Mouse (Mus musculus): ENCODE measurements at regions not wholly inside any gene's neighbourhood (a gene's known extent, or its start where the extent isn't known, plus 50 kb on each side); places are given as distances from the start of the nearest gene placed in this dataset.

GRCm38 (mm10) chr15:51324211-51324610 is 2560.5 kb upstream of the Gm7489 start:
- ATAC-seq (ENCODE audit: low FRiP score, low TSS enrichment): no peak
- H3K4me1 ChIP-seq (ENCODE audit: insufficient read depth, low read length): no peaks in the 10 kb centered on the region
- H3K4me2 ChIP-seq (replicated peaks; ENCODE audit: low read depth, low read length): no peak overlapping the region

GRCm38 (mm10) chr15:51327702-51328101 is 2557.0 kb upstream of the Gm7489 start:
- Histone ChIP-seq H3K4me3 (ENCODE audit: low read length) (no peak overlapping the region), H3K27me3 (ENCODE audit: insufficient read depth, low read length) (no peaks in the 10 kb centered on the region), H3K4me1 (ENCODE audit: insufficient read depth, low read length) (no peaks in the 10 kb centered on the region), H3K9me3 (ENCODE audit: low read length) (no peaks in the 10 kb centered on the region), H3K4me2 (replicated peaks; ENCODE audit: low read depth, low read length) (no peak overlapping the region), H3K9ac (replicated peaks; ENCODE audit: low read length) (no peak overlapping the region), H3K27ac (ENCODE audit: low read length) (no peak overlapping the region), H3K36me3 (ENCODE audit: insufficient read depth, low read length) (no peaks in the 10 kb centered on the region)
- WGBS: 32% methylated on average over 5 of the region's 5 CpGs
- ATAC-seq (ENCODE audit: low FRiP score, low TSS enrichment): no peak

More at GRCm38 (mm10) chr15:51324211-51324610, 2560.5 kb upstream of the Gm7489 start:
- Histone ChIP-seq H3K9ac (replicated peaks; ENCODE audit: low read length) (no peak overlapping the region), H3K27me3 (ENCODE audit: insufficient read depth, low read length) (no peaks in the 10 kb centered on the region), H3K9me3 (ENCODE audit: low read length) (no peaks in the 10 kb centered on the region), H3K36me3 (ENCODE audit: insufficient read depth, low read length) (no peaks in the 10 kb centered on the region), H3K4me3 (ENCODE audit: low read length) (no peak overlapping the region), H3K27ac (ENCODE audit: low read length) (no peak overlapping the region)
- 88% methylated on average over 5 of the region's 5 CpGs for WGBS

GRCm38 (mm10) chr15:51336441-51336840 is 2548.3 kb upstream of the Gm7489 start:
- Histone ChIP-seq H3K4me3 (ENCODE audit: low read length) (no peak overlapping the region), H3K36me3 (ENCODE audit: insufficient read depth, low read length) (no peaks in the 10 kb centered on the region), H3K9me3 (ENCODE audit: low read length) (no peaks in the 10 kb centered on the region), H3K27me3 (ENCODE audit: insufficient read depth, low read length) (no peaks in the 10 kb centered on the region), H3K9ac (replicated peaks; ENCODE audit: low read length) (no peak overlapping the region), H3K27ac (ENCODE audit: low read length) (no peak overlapping the region), H3K4me2 (replicated peaks; ENCODE audit: low read depth, low read length) (no peak overlapping the region), H3K4me1 (ENCODE audit: insufficient read depth, low read length) (no peaks in the 10 kb centered on the region)
- 65% methylated on average over 1 of the region's 1 CpGs for WGBS
- ATAC-seq (ENCODE audit: low FRiP score, low TSS enrichment): no peak

GRCm38 (mm10) chr15:51346301-51346700 is 2538.4 kb upstream of the Gm7489 start:
- 86% methylated on average over 4 of the region's 4 CpGs for WGBS
- Histone ChIP-seq H3K27ac (ENCODE audit: low read length) (no peak overlapping the region), H3K4me3 (ENCODE audit: low read length) (no peak overlapping the region), H3K27me3 (ENCODE audit: insufficient read depth, low read length) (no peaks in the 10 kb centered on the region), H3K9me3 (ENCODE audit: low read length) (no peaks in the 10 kb centered on the region), H3K4me2 (replicated peaks; ENCODE audit: low read depth, low read length) (no peak overlapping the region), H3K9ac (replicated peaks; ENCODE audit: low read length) (no peak overlapping the region), H3K4me1 (ENCODE audit: insufficient read depth, low read length) (no peaks in the 10 kb centered on the region), H3K36me3 (ENCODE audit: insufficient read depth, low read length) (no peaks in the 10 kb centered on the region)
- ATAC-seq (ENCODE audit: low FRiP score, low TSS enrichment): no peak

GRCm38 (mm10) chr15:51363391-51363790 is 2521.3 kb upstream of the Gm7489 start:
- Histone ChIP-seq H3K27me3 (ENCODE audit: insufficient read depth, low read length) (no peaks in the 10 kb centered on the region), H3K4me3 (ENCODE audit: low read length) (no peak overlapping the region), H3K27ac (ENCODE audit: low read length) (no peak overlapping the region), H3K36me3 (ENCODE audit: insufficient read depth, low read length) (no peaks in the 10 kb centered on the region), H3K9ac (replicated peaks; ENCODE audit: low read length) (no peak overlapping the region), H3K4me1 (ENCODE audit: insufficient read depth, low read length) (no peaks in the 10 kb centered on the region), H3K9me3 (ENCODE audit: low read length) (no peaks in the 10 kb centered on the region), H3K4me2 (replicated peaks; ENCODE audit: low read depth, low read length) (no peak overlapping the region)
- WGBS: 67% methylated on average over 7 of the region's 7 CpGs
- ATAC-seq (ENCODE audit: low FRiP score, low TSS enrichment): no peak

- H3K27ac ChIP-seq (ENCODE audit: low read length): no peak overlapping the region
- no peaks in the 10 kb centered on the region for H3K27me3 ChIP-seq (ENCODE audit: insufficient read depth, low read length)
- no peak overlapping the region for H3K9ac ChIP-seq (replicated peaks; ENCODE audit: low read length)
- no peak overlapping the region for H3K4me2 ChIP-seq (replicated peaks; ENCODE audit: low read depth, low read length)
- no peak for ATAC-seq (ENCODE audit: low FRiP score, low TSS enrichment)
- H3K36me3 ChIP-seq (ENCODE audit: insufficient read depth, low read length): no peaks in the 10 kb centered on the region
- H3K9me3 ChIP-seq (ENCODE audit: low read length): no peaks in the 10 kb centered on the region
- H3K4me1 ChIP-seq (ENCODE audit: insufficient read depth, low read length): no peaks in the 10 kb centered on the region
- H3K4me3 ChIP-seq (ENCODE audit: low read length): no peak overlapping the region
Observed at GRCm38 (mm10) chr15:51371162-51371561, 2513.5 kb upstream of the Gm7489 start.

- H3K9me3 ChIP-seq (ENCODE audit: low read length): no peaks in the 10 kb centered on the region
- no peak overlapping the region for H3K4me2 ChIP-seq (replicated peaks; ENCODE audit: low read depth, low read length)
- H3K27ac ChIP-seq (ENCODE audit: low read length): no peak overlapping the region
- no peaks in the 10 kb centered on the region for H3K4me1 ChIP-seq (ENCODE audit: insufficient read depth, low read length)
- H3K4me3 ChIP-seq (ENCODE audit: low read length): no peak overlapping the region
- H3K27me3 ChIP-seq (ENCODE audit: insufficient read depth, low read length): no peaks in the 10 kb centered on the region
- no peaks in the 10 kb centered on the region for H3K36me3 ChIP-seq (ENCODE audit: insufficient read depth, low read length)
- no peak for ATAC-seq (ENCODE audit: low FRiP score, low TSS enrichment)
- WGBS: 83% methylated on average over 2 of the region's 2 CpGs
- no peak overlapping the region for H3K9ac ChIP-seq (replicated peaks; ENCODE audit: low read length)
Observed at GRCm38 (mm10) chr15:51390383-51390782, 2494.3 kb upstream of the Gm7489 start.

- Histone ChIP-seq H3K27ac (ENCODE audit: low read length) (no peak overlapping the region), H3K36me3 (ENCODE audit: insufficient read depth, low read length) (no peaks in the 10 kb centered on the region), H3K9me3 (ENCODE audit: low read length) (no peaks in the 10 kb centered on the region), H3K27me3 (ENCODE audit: insufficient read depth, low read length) (no peaks in the 10 kb centered on the region), H3K4me2 (replicated peaks; ENCODE audit: low read depth, low read length) (no peak overlapping the region), H3K4me1 (ENCODE audit: insufficient read depth, low read length) (no peaks in the 10 kb centered on the region), H3K4me3 (ENCODE audit: low read length) (no peak overlapping the region), H3K9ac (replicated peaks; ENCODE audit: low read length) (no peak overlapping the region)
- 87% methylated on average over 2 of the region's 2 CpGs for WGBS
- ATAC-seq (ENCODE audit: low FRiP score, low TSS enrichment): no peak
Observed at GRCm38 (mm10) chr15:51391352-51391751, 2493.4 kb upstream of the Gm7489 start.

GRCm38 (mm10) chr15:51392449-51393405 is 2492.0 kb upstream of the Gm7489 start:
- H3K4me3 ChIP-seq (ENCODE audit: low read length): no peak overlapping the region
- no peak overlapping the region for H3K4me2 ChIP-seq (replicated peaks; ENCODE audit: low read depth, low read length)
- H3K27me3 ChIP-seq (ENCODE audit: insufficient read depth, low read length): no peaks in the 10 kb centered on the region
- H3K27ac ChIP-seq (ENCODE audit: low read length): no peak overlapping the region
- no peak for ATAC-seq (ENCODE audit: low FRiP score, low TSS enrichment)
- WGBS: 53% methylated on average over 7 of the region's 7 CpGs
- H3K9me3 ChIP-seq (ENCODE audit: low read length): no peaks in the 10 kb centered on the region
- H3K4me1 ChIP-seq (ENCODE audit: insufficient read depth, low read length): no peaks in the 10 kb centered on the region
- H3K9ac ChIP-seq (replicated peaks; ENCODE audit: low read length): no peak overlapping the region
- no peaks in the 10 kb centered on the region for H3K36me3 ChIP-seq (ENCODE audit: insufficient read depth, low read length)

- Histone ChIP-seq H3K4me2 (replicated peaks; ENCODE audit: low read depth, low read length) (no peak overlapping the region), H3K9ac (replicated peaks; ENCODE audit: low read length) (no peak overlapping the region), H3K4me1 (ENCODE audit: insufficient read depth, low read length) (no peaks in the 10 kb centered on the region), H3K36me3 (ENCODE audit: insufficient read depth, low read length) (no peaks in the 10 kb centered on the region), H3K27ac (ENCODE audit: low read length) (no peak overlapping the region), H3K4me3 (ENCODE audit: low read length) (no peak overlapping the region), H3K9me3 (ENCODE audit: low read length) (no peaks in the 10 kb centered on the region), H3K27me3 (ENCODE audit: insufficient read depth, low read length) (no peaks in the 10 kb centered on the region)
- 80% methylated on average over 8 of the region's 8 CpGs for WGBS
- ATAC-seq (ENCODE audit: low FRiP score, low TSS enrichment): no peak
Observed at GRCm38 (mm10) chr15:51395961-51396360, 2488.7 kb upstream of the Gm7489 start.

Measured in kidney, embryonic 16.5 days (tissue).